Mouse (Mus musculus): ENCODE measurements at regions not wholly inside any gene's neighbourhood (a gene's known extent, or its start where the extent isn't known, plus 50 kb on each side); places are given as distances from the start of the nearest gene placed in this dataset.
A peak's percentile ranks its signal among the peaks of the same experiment; 100 is the strongest.

GRCm38 (mm10) chr9:46632576-46632975, 312.8 kb upstream of the 4931429L15Rik start:
- DNase-seq (ENCODE audit: low spot score): no peak

- no peak for DNase-seq (ENCODE audit: low spot score)
Observed at GRCm38 (mm10) chr9:46622255-46622654, 302.5 kb upstream of the 4931429L15Rik start.

GRCm38 (mm10) chr9:46621851-46622250, 302.1 kb upstream of the 4931429L15Rik start:
- DNase-seq (ENCODE audit: low spot score): no peak

GRCm38 (mm10) chr9:46610101-46611005, 290.6 kb upstream of the 4931429L15Rik start:
- no peak for DNase-seq (ENCODE audit: low spot score)

- DNase-seq (ENCODE audit: low spot score): no peak
Observed at GRCm38 (mm10) chr9:46608695-46609094, 288.9 kb upstream of the 4931429L15Rik start.

GRCm38 (mm10) chr9:46600803-46601202, 281.0 kb upstream of the 4931429L15Rik start:
- DNase-seq (ENCODE audit: low spot score): no peak

GRCm38 (mm10) chr9:46599931-46600708, 280.3 kb upstream of the 4931429L15Rik start:
- peak; percentile 51 for DNase-seq (ENCODE audit: low spot score)

GRCm38 (mm10) chr9:46598518-46598917, 278.7 kb upstream of the 4931429L15Rik start:
- DNase-seq (ENCODE audit: low spot score): no peak

- DNase-seq (ENCODE audit: low spot score): no peak
Observed at GRCm38 (mm10) chr9:46593444-46593843, 273.7 kb upstream of the 4931429L15Rik start.

GRCm38 (mm10) chr9:46592908-46593307, 273.1 kb upstream of the 4931429L15Rik start:
- DNase-seq (ENCODE audit: low spot score): no peak

GRCm38 (mm10) chr9:46586818-46587217, 267.0 kb upstream of the 4931429L15Rik start:
- DNase-seq (ENCODE audit: low spot score): no peak

GRCm38 (mm10) chr9:46581844-46582243, 262.1 kb upstream of the 4931429L15Rik start:
- DNase-seq (ENCODE audit: low spot score): no peak

GRCm38 (mm10) chr9:46562301-46562700, 242.5 kb upstream of the 4931429L15Rik start:
- DNase-seq (ENCODE audit: low spot score): no peak

- no peak for DNase-seq (ENCODE audit: low spot score)
Observed at GRCm38 (mm10) chr9:46558481-46558880, 238.7 kb upstream of the 4931429L15Rik start.

GRCm38 (mm10) chr9:46557781-46558180, 238.0 kb upstream of the 4931429L15Rik start:
- no peak for DNase-seq (ENCODE audit: low spot score)

GRCm38 (mm10) chr9:46555156-46555555, 235.4 kb upstream of the 4931429L15Rik start:
- no peak for DNase-seq (ENCODE audit: low spot score)

GRCm38 (mm10) chr9:46554586-46555152, 234.9 kb upstream of the 4931429L15Rik start:
- DNase-seq (ENCODE audit: low spot score): no peak

- no peak for DNase-seq (ENCODE audit: low spot score)
Observed at GRCm38 (mm10) chr9:46549416-46549815, 229.6 kb upstream of the 4931429L15Rik start.

GRCm38 (mm10) chr9:46544326-46544725, 224.5 kb upstream of the 4931429L15Rik start:
- DNase-seq (ENCODE audit: low spot score): no peak

- no peak for DNase-seq (ENCODE audit: low spot score)
Observed at GRCm38 (mm10) chr9:46541001-46541400, 221.2 kb upstream of the 4931429L15Rik start.

- no peak for DNase-seq (ENCODE audit: low spot score)
Observed at GRCm38 (mm10) chr9:46538616-46539015, 218.8 kb upstream of the 4931429L15Rik start.

- DNase-seq (ENCODE audit: low spot score): no peak
Observed at GRCm38 (mm10) chr9:46516401-46517130, 196.8 kb upstream of the 4931429L15Rik start.

Data from testis, postnatal 14 days (tissue).